Mouse (Mus musculus) heart, postnatal 4 days (tissue): ENCODE results near the gene Tdrkh. TPM values are rescaled to one million over a fixed set of nuclear protein-coding genes. Genes with fewer than 3 reads are reported as not detected.

Experiments used
- DNase-seq: peaks from one replicate; pipeline ENCODE4 v3.0.0; 2021
- total RNA-seq, 2 experiments: library from RNA; stranded (reverse); gene quantifications; 2 replicates each; pipeline ENCODE4 v1.2.3; 2021

Gene Tdrkh
- total RNA-seq, result 1 to 10 TPM; 5.8 to 7.2 TPM

DNA sequence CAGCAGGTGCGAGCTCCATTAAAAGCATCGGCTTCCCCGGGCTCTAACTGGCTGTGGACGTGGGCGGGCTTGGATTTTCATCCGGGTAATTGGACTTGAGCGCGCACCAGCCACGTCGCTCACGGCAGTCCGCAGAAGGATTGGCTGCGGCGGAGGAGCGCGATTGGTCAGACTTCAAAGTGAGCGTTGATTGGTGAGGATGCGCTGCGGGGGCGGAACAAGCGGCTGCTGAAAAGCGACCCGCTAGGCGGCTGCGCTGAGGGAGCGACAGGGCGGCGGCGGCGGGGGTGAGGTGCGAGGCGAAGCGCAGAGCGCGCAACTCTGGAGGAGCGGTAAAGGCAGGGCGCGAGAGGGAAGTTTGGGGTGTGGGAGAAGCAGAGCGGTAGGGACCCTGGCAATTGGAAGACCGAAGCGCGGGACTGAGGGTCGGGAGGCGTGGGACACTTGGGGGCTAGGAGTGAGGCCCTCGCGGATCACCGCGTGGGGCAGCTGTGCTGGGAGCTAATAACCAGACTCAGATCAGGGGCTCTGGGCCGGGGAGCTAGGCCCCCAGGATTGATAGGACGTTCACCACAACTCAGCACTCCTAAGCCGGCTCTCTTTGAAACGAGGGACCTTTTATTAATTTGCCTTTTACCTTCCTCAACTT, at the start of gene Tdrkh:
Gene Tdrkh, plus strand, starts transcription at position 243 of the 649 bp plus-strand sequence.
- DNase-seq, result peak; percentile 96

DNA sequence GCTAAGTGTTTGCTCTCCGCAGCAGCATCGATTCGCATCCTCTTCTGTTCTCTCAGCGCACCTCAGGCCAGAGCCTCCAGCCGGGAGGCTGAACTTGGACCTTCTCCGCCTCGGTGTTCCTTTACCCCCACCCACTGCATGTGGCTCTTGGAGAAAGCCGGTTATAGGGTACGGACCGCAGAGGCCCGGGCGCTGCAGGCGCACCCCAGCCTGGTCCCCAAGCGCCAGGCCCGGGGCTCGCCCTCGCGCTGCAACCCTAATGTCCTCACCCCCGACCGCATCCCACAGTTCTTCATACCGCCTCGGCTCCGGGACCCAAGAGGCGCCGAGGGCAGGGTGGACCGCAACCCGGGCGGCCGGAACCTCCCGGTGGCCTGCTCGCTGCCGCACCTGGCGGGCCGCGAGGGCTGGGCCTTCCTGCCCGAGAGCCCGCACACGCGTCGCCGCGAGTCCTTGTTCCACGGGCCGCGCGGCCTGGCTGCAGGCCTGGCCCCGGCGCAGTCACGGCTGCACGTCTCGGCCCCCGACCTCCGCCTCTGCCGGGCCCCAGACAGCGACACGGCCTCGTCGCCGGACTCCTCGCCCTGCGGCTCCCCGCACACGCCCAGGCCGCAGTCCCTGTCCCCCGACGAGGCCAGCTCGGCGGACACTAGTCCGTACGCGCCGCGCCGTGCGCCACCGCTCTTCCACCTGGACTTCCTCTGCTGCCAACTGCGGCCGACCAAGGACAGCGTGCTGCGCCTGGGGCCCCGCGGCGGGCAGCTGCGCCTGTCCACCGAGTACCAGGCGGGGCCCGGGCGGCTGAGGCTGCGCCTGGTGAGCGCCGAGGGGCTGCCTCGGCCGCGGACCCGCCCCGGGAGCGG, 49.6 kb upstream of the Tdrkh start:
- peak; percentile 59 for DNase-seq

- DNase-seq, result no peak
These were observed 48.9 kb upstream of the Tdrkh start for GRCm38 (mm10) chr3:94364154-94364526.

- DNase-seq, result peak; percentile 83
These were observed 46.3 kb upstream of the Tdrkh start for GRCm38 (mm10) chr3:94366761-94367160.

DNA sequence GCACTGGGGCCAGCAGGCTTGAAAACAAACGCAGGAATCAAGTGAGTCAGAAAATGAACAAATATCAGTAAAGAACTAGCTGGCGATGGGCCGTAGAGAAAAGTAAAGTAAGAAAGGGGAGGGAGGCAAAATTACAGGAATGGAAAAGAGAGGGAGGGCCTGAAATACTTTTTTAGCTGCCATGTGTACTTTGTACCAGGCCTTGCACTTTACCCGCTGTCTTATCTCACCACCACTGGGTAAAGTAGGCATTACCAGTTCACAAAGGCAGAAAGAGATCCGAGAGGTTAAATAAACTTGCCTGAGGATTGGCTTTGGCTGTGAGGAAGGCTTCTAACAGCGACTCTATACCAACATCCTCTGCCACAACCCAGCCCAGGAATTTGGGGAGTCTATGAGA, 45.6 kb upstream of the Tdrkh start:
- DNase-seq, result no peak

GRCm38 (mm10) chr3:94368631-94369030, 44.4 kb upstream of the Tdrkh start:
- no peak for DNase-seq

- DNase-seq, result no peak
These were observed 43.4 kb upstream of the Tdrkh start for GRCm38 (mm10) chr3:94369709-94370108.

DNA sequence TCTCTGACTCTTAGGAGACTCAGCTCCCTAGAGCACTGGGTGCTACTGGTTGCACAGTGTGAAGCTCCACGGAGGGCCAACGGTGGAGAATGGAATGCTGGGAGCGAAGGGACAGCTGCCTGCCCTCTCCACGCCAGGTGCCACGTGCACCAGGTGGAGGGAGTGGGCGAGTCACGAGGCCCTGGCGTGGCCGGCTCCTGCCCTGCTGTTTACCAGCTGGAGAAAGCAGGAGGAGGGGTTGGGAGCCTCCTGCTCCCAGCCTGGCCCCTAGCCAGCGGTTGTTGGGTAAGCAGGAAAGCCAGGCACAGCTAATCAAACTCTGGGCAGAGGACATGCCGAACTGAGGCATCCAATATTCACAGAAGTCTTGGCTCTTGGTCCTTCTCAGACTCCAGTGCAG, 41.4 kb upstream of the Tdrkh start:
- peak; percentile 86 for DNase-seq

DNA sequence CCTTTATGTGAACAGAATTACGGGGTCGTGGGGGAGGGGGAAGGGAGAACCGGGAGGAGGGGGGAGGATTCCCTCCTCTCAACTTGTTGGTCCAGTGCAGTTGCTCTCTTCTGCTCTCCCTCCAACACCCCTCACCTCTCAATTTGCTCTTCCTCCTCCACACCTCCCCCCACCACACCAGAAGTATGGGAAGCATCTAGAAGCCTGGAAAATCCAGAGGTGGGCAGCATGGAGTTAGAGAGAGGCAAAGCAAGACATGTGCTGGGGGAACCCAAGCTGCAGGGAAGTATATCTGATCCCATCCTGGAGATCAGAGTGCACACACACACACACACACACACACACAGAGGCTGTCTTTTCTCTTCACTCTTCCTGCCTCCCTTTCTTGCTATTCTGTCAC, 41.0 kb upstream of the Tdrkh start:
- no peak for DNase-seq

DNA sequence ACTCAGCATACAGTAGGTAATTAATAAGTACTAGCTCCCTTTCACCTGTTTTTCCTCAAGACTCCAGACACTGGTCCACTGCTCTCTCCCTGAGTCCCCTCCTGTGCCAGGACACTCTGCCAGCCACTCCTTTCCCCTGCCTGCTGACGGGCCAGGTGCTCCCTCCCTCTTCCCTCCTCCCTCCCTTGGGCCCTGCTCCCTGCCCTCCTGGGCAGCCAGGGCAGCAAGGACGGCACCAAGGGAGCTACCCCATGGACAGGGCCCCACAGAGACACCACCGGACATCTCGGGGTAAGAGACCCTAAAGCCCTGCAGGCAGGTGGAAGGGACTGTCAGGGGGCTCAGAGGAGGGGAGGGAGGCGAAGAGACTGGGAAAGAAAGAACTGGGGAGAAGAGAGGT, 40.4 kb upstream of the Tdrkh start, which contains the start of gene Rorc:
Gene Rorc, plus strand, starts transcription at position 154 of the 400 bp plus-strand sequence.
- peak; percentile 61 for DNase-seq

GRCm38 (mm10) chr3:94373090-94373489, 40.0 kb upstream of the Tdrkh start:
- DNase-seq, result no peak

GRCm38 (mm10) chr3:94373597-94374011, 39.5 kb upstream of the Tdrkh start:
- DNase-seq, result peak; percentile 47

GRCm38 (mm10) chr3:94374636-94375035, 38.4 kb upstream of the Tdrkh start:
- DNase-seq, result no peak

- no peak for DNase-seq
These were observed 37.9 kb upstream of the Tdrkh start for GRCm38 (mm10) chr3:94375146-94375545.

- no peak for DNase-seq
These were observed 37.2 kb upstream of the Tdrkh start for GRCm38 (mm10) chr3:94375861-94376260.

DNA sequence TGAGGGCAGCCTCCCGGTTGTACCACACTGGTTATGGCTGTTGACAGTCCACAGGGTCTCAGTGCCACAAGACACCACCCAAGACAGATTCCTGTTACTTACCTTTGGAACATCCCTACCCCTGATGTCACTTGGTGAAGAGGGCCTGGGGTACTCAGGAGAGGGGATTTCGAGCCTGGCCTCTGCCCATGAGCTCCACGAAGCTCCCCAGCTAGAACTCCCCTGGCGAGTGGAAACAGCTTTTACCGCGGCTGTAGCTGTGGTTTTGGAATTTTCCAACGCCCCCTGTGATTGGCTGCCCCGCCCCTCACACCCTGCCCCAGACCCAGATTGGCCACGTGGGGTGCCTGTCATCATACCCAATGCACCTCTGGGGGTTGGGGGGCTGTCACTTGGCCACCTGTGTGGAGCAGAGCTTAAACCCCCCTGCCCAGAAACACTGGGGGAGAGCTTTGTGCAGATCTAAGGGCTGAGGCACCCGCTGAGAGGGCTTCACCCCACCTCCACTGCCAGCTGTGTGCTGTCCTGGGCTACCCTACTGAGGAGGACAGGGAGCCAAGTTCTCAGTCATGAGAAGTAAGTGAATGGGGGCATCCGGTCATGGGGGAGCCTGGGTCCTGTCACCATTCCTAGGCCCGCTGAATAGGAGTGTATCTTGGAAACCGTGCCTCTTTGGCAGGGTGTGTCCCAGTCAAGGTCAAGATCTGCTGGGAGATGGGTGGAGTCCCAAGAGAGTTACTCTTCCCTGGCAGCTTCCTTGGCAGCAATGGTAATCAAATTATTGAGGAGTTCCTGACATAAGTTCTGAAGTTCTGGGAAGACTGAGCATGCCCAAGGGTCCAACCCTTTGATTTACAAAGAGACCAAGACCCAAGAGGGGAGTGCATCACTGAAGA, 35.8 kb upstream of the Tdrkh start:
- DNase-seq, result no peak

DNA sequence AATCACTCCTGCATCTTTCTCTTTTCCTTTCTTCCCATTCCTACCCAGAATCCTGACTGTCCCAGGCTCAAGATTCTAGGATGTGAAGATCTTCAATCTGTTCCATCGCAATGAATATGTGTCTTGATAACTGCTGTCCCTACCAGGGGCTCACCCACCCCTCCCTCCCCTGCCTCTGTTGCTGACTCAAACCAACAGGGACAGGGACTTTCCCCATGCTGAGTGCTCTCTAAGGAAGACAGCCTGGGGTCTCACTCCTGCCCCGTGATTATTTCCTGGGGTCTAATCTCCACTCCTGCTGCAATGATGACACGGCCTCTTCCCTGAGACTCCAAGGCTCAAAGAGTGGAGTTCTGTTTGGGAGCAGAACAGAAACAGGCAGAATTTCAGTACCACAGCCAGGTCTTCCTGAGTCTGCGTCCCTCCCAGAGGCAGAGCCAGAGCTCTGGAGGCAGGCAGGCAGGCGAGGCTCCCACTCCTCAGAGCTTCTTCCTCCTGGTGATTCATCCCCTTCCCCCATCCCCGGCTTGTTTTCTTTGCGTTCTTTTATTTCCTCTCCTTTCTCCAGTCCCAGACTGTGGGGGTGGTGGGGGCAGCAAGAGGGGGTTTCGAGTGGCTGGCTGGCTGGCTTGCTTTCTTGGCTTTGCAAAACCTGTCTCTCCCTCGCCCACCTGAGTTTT, 33.1 kb upstream of the Tdrkh start:
- no peak for DNase-seq

- DNase-seq, result no peak
These were observed 30.8 kb upstream of the Tdrkh start for GRCm38 (mm10) chr3:94382308-94382707.

DNA sequence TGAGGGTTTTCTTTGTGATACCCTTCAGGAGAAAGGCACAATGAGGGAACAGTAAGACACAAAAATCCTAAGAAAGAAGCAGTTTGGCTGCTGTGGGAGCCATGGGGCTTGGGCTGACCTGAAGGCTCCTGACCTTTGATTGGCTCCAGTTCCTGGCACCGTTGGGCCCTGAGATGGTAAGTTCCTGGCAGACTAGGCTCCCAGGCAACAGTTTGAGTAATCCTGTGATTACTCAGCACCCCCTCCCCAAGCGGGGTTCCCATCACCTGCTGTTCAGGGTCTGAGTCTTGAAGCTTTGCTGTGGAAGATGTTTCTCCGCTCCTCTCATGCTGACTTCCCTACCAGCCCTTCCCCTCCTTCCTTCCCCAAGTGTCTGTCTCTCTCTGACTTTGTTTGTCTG, 29.6 kb upstream of the Tdrkh start:
- DNase-seq, result no peak

DNA sequence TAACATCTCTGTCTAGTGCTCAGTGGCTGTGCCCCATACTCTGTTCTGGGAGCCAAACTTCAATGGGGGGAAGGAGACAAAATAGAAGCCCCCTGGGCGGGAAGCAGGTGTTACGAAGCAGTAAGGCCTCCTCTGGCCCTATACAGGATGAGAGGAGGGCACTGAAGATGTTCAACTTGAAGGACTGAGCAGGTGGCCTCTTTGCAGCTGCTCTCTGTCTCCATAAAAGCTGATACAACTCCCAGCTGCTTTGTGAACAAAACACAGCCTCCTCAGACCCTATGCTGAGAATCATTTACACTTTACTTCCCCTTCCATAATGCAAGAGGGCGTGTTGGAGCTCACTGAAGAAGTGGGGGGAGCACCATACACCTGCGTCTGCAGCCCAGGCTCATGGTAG, 26.4 kb upstream of the Tdrkh start:
- DNase-seq, result no peak

- no peak for DNase-seq
These were observed 25.7 kb upstream of the Tdrkh start for GRCm38 (mm10) chr3:94387391-94387790.

- no peak for DNase-seq
These were observed 25.0 kb upstream of the Tdrkh start for GRCm38 (mm10) chr3:94388047-94388446.
